Mouse (Mus musculus): ENCODE measurements around the gene Trim8.

DNA sequence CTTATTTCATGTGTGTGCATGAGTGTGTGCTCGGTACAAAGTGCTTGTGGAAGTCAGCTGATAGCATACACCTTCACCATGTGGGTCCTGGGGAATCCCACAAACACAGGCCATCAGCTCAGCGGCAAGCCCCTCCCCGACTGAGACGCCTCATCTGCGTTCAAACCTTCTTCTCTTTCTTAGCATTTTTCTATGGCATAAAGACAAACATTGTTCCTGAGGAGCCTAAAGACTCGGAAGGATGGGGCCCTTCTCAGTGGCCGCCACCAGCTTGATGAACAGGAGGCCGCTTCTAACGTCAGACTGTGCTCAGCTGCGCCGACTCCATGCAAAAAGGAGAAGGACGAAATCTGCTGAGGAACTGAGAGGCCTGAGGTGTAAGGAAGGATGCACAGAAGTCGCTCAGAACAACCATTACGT is 62.6 kb downstream of the Trim8 start:
- TF ChIP-seq CTCF (IDR thresholded peaks at IDR 0.05; ENCODE audit: low read depth, low read length) = no peak
- no peak for TF ChIP-seq POLR2A (IDR thresholded peaks at IDR 0.05; ENCODE audit: extremely low read depth, insufficient read depth, low read length)
